ENCODE assay signal across 17 mouse cellular contexts in genomic region chr16:30234636-30235546, GRCm38 (mm10). TPM values are rescaled to one million over a fixed set of nuclear protein-coding genes. Genes with fewer than 3 reads are reported as not detected.
A peak's percentile ranks its signal among the peaks of the same experiment; 100 is the strongest.
DNase-seq lines count a peak whose midpoint lies in the region; ATAC-seq and TF ChIP-seq lines count a peak whose summit lies in the region.
"Had no signal": no experiment of that assay in that cellular context is flagged by ENCODE, and none has a peak within 500 bp of the region (broad histone marks: within the 10 kb centered on the region; RNA-seq: fewer than 3 reads in every experiment).

No protein-coding gene starts in this region.

- no peak overlapping the region for H3K9ac ChIP-seq in intestine, embryonic 15.5 days
- H3K9ac ChIP-seq in intestine, postnatal 0 days (ENCODE audit: low read depth, low read length): no peak overlapping the region
- H3K9ac ChIP-seq: forebrain, embryonic 12.5 days; hindbrain, embryonic 15.5 days; liver, embryonic 13.5 days; neural tube, embryonic 12.5 days had no signal

- no peak overlapping the region for H3K4me3 ChIP-seq in intestine, embryonic 15.5 days (replicated peaks)
- H3K4me3 ChIP-seq in intestine, postnatal 0 days (ENCODE audit: low read depth, low read length): no peak overlapping the region
- no peak overlapping the region for H3K4me3 ChIP-seq in embryonic facial prominence, embryonic 10.5 days
- H3K4me3 ChIP-seq: forebrain, embryonic 12.5 days; heart, adult 2 months; hindbrain, embryonic 15.5 days; neural tube, embryonic 12.5 days had no signal

- peak overlapping the region; percentile 4; the same call in 1 of the 2 replicates for H3K27ac ChIP-seq in intestine, embryonic 15.5 days
- no peak overlapping the region for H3K27ac ChIP-seq in intestine, postnatal 0 days (ENCODE audit: low read depth, low read length)
- peak overlapping the region; percentile 78 for H3K27ac ChIP-seq in embryonic facial prominence, embryonic 10.5 days (replicated peaks)
- H3K27ac ChIP-seq: forebrain, embryonic 12.5 days; heart, adult 2 months; hindbrain, embryonic 15.5 days; liver, embryonic 13.5 days; neural tube, embryonic 12.5 days had no signal

- peak; percentile 69 for ATAC-seq in cerebellum, adult (ENCODE audit: insufficient number of reproducible peaks, low FRiP score, low TSS enrichment)
- no peak for ATAC-seq in intestine, embryonic 15.5 days
- ATAC-seq in intestine, postnatal 0 days: no peak

- DNase-seq in cerebellum, postnatal 4 days (ENCODE audit: low spot score in 2 of 2): no peak
- DNase-seq in R1 (ENCODE audit: low read depth, low spot score): peak; percentile 47
- DNase-seq in embryonic facial prominence, embryonic 10.5 days (ENCODE audit: low spot score): no peak
- no peak for DNase-seq in adrenal gland, adult (ENCODE audit: inconsistent age in 2 of 2, low spot score in 1 of 2)
- no peak for DNase-seq in layer of hippocampus, postnatal 36 days
- DNase-seq: kidney, postnatal 14 days; liver, embryonic 13.5 days had no signal

- TF ChIP-seq CTCF in intestine, postnatal 0 days (IDR thresholded peaks at IDR 0.05; ENCODE audit: low read depth): no peak

- H3K4me1 ChIP-seq in intestine, embryonic 15.5 days (replicated peaks): peaks cover 21% of the 10 kb centered on the region
- H3K4me1 ChIP-seq in intestine, postnatal 0 days (replicated peaks; ENCODE audit: control insufficient read depth, insufficient read depth, low read length): no peaks in the 10 kb centered on the region
- H3K4me1 ChIP-seq in embryonic facial prominence, embryonic 10.5 days: peaks cover 58% of the 10 kb centered on the region

- no peak overlapping the region for H3K4me2 ChIP-seq in intestine, embryonic 15.5 days (replicated peaks)
- no peak overlapping the region for H3K4me2 ChIP-seq in intestine, postnatal 0 days (replicated peaks; ENCODE audit: low read depth)
- H3K4me2 ChIP-seq: forebrain, embryonic 12.5 days had no signal

- no peaks in the 10 kb centered on the region for H3K9me3 ChIP-seq in intestine, embryonic 15.5 days
- no peaks in the 10 kb centered on the region for H3K9me3 ChIP-seq in intestine, postnatal 0 days (ENCODE audit: control insufficient read depth)
- H3K9me3 ChIP-seq in embryonic facial prominence, embryonic 10.5 days: no peaks in the 10 kb centered on the region
- H3K9me3 ChIP-seq: forebrain, embryonic 12.5 days; G1E; hindbrain, embryonic 15.5 days; liver, embryonic 13.5 days; neural tube, embryonic 12.5 days had no signal

- 64% methylated on average over 12 of the region's 12 CpGs for WGBS in intestine, embryonic 15.5 days
- WGBS in intestine, postnatal 0 days: 75% methylated on average over 12 of the region's 12 CpGs
- 48% methylated on average over 12 of the region's 12 CpGs for WGBS in embryonic facial prominence, embryonic 10.5 days

- H3K36me3 ChIP-seq in intestine, embryonic 15.5 days: no peaks in the 10 kb centered on the region
- H3K36me3 ChIP-seq in intestine, postnatal 0 days (ENCODE audit: control insufficient read depth, insufficient read depth): no peaks in the 10 kb centered on the region
- no peaks in the 10 kb centered on the region for H3K36me3 ChIP-seq in embryonic facial prominence, embryonic 10.5 days (replicated peaks)
- H3K36me3 ChIP-seq: forebrain, embryonic 12.5 days; G1E; hindbrain, embryonic 15.5 days; liver, embryonic 13.5 days; neural tube, embryonic 12.5 days had no signal

- H3K27me3 ChIP-seq in intestine, embryonic 15.5 days (replicated peaks): no peaks in the 10 kb centered on the region; the same call in 1 of the 2 replicates
- H3K27me3 ChIP-seq in intestine, postnatal 0 days (replicated peaks; ENCODE audit: control insufficient read depth, insufficient read depth, low read length): 0 out of 2 replicates have a peak, but pooled peaks cover 5% of the 10 kb centered on the region
- H3K27me3 ChIP-seq in embryonic facial prominence, embryonic 10.5 days (replicated peaks; ENCODE audit: low read depth, poor library complexity, severe bottlenecking): peaks cover 93% of the 10 kb centered on the region

RNA-seq across cellular contexts. Expression of gene Cpn2, which starts 32.4 kb away (rescaled TPM):
- 0.19 and 0.20 TPM in 2 replicates for polyA plus RNA-seq in intestine, embryonic 15.5 days (2015; fragmentation: Nextera tagmentation; extraction: Ambion mirVana)
- 0.08 and 0.09 TPM in 2 replicates for polyA plus RNA-seq in intestine, postnatal 0 days (2015; fragmentation: Nextera tagmentation; extraction: Ambion mirVana)
- polyA plus RNA-seq in embryonic facial prominence, embryonic 10.5 days (2016; fragmentation: Nextera tagmentation; extraction: Ambion mirVana): not detected in 2 replicates
- not detected for total RNA-seq in layer of hippocampus, postnatal 36 days (2021)
- total RNA-seq: layer of hippocampus, postnatal 25 days had no signal
- polyA plus RNA-seq: brain, embryonic 14.5 days; forebrain, embryonic 12.5 days; G1E; hindbrain, embryonic 15.5 days; neural tube, embryonic 12.5 days had no signal

RNA-seq across cellular contexts. Expression of gene Lrrc15, which starts 48.2 kb away (rescaled TPM):
- polyA plus RNA-seq in intestine, embryonic 15.5 days (2015; fragmentation: Nextera tagmentation; extraction: Ambion mirVana): 0.43 and 0.44 TPM in 2 replicates
- 0.30 and 0.34 TPM in 2 replicates for polyA plus RNA-seq in intestine, postnatal 0 days (2015; fragmentation: Nextera tagmentation; extraction: Ambion mirVana)
- polyA plus RNA-seq in embryonic facial prominence, embryonic 10.5 days (2016; fragmentation: Nextera tagmentation; extraction: Ambion mirVana): 0.18 and 0.66 TPM in 2 replicates
- under 1 TPM; 0.05 to 0.10 TPM for total RNA-seq in layer of hippocampus, postnatal 36 days (2021)
- polyA plus RNA-seq: G1E; liver, embryonic 13.5 days had no signal
